13 mouse cellular contexts compared by ENCODE assay signal in genomic region chr16:94086701-94087569, GRCm38 (mm10). TPM values are rescaled to one million over a fixed set of nuclear protein-coding genes. Genes with fewer than 3 reads are reported as not detected.
DNase-seq lines count a peak whose midpoint lies in the region; ATAC-seq and TF ChIP-seq lines count a peak whose summit lies in the region.
"Had no signal": no experiment of that assay in that cellular context is flagged by ENCODE, and none has a peak within 500 bp of the region (broad histone marks: within the 10 kb centered on the region; RNA-seq: fewer than 3 reads in every experiment).

No protein-coding gene starts in this region.

- TF ChIP-seq CTCF in lung, embryonic 14.5 days (IDR thresholded peaks at IDR 0.05; ENCODE audit: low read depth) = no peak

- peak overlapping the region; percentile 15 for H3K4me2 ChIP-seq in lung, embryonic 14.5 days
- peak overlapping the region; percentile 39 for H3K4me2 ChIP-seq in embryonic facial prominence, embryonic 12.5 days (replicated peaks)

- H3K27me3 ChIP-seq in lung, embryonic 14.5 days (ENCODE audit: insufficient read depth, low read length) = peaks cover 99% of the 10 kb centered on the region
- H3K27me3 ChIP-seq in embryonic facial prominence, embryonic 12.5 days = peaks cover 91% of the 10 kb centered on the region

- 3% methylated on average over 50 of the region's 50 CpGs for WGBS in lung, embryonic 14.5 days
- 2% methylated on average over 50 of the region's 50 CpGs for WGBS in embryonic facial prominence, embryonic 12.5 days

- H3K36me3 ChIP-seq in lung, embryonic 14.5 days (ENCODE audit: insufficient read depth) = no peaks in the 10 kb centered on the region
- H3K36me3 ChIP-seq in embryonic facial prominence, embryonic 12.5 days = no peaks in the 10 kb centered on the region

- peak overlapping the region; percentile 1; the same call in 1 of the 2 replicates for H3K4me3 ChIP-seq in lung, embryonic 14.5 days (ENCODE audit: low read depth, low read length)
- peak overlapping the region; percentile 40 for H3K4me3 ChIP-seq in embryonic facial prominence, embryonic 12.5 days
- H3K4me3 ChIP-seq: left cerebral cortex, adult 2 months had no signal

- H3K9me3 ChIP-seq in lung, embryonic 14.5 days (ENCODE audit: low read depth, low read length) = no peaks in the 10 kb centered on the region
- no peaks in the 10 kb centered on the region for H3K9me3 ChIP-seq in embryonic facial prominence, embryonic 12.5 days

- H3K4me1 ChIP-seq in lung, embryonic 14.5 days (ENCODE audit: insufficient read depth) = peaks cover 7% of the 10 kb centered on the region; the same call in 1 of the 2 replicates
- H3K4me1 ChIP-seq in embryonic facial prominence, embryonic 12.5 days = peaks cover 10% of the 10 kb centered on the region

- no peak for ATAC-seq in lung, embryonic 14.5 days (ENCODE audit: insufficient read depth)
- no peak for ATAC-seq in embryonic facial prominence, embryonic 12.5 days (ENCODE audit: insufficient number of reproducible peaks, insufficient read depth, low FRiP score, low TSS enrichment)
- ATAC-seq: CD4-positive, CD25-positive, alpha-beta regulatory T cell, adult 4 months had no signal

- DNase-seq in gastrocnemius, postnatal 10 days = peak; percentile 44
- DNase-seq in gastrocnemius, adult 18-20 months (ENCODE audit: low spot score) = no peak
- DNase-seq in lung, embryonic 14.5 days = no peak
- DNase-seq in lung, postnatal 4 days = no peak
- DNase-seq in naive thymus-derived CD4-positive, alpha-beta T cell, adult 2 months (ENCODE audit: low read depth) = peak; percentile 32
- DNase-seq in right cerebral cortex, adult 2 months (ENCODE audit: low spot score in 2 of 2) = no peak
- no peak for DNase-seq in adrenal gland, adult 8-10 months
- DNase-seq: spleen, adult 18-20 months had no signal

- no peak overlapping the region for H3K27ac ChIP-seq in lung, embryonic 14.5 days (ENCODE audit: low read depth)
- no peak overlapping the region for H3K27ac ChIP-seq in embryonic facial prominence, embryonic 12.5 days
- H3K27ac ChIP-seq: left cerebral cortex, adult 2 months had no signal

- no peak overlapping the region for H3K9ac ChIP-seq in lung, embryonic 14.5 days
- H3K9ac ChIP-seq in embryonic facial prominence, embryonic 12.5 days = peak overlapping the region; percentile 57

RNA-seq across cellular contexts. Expression of gene Sim2, which starts 2.2 kb away (rescaled TPM):
- total RNA-seq in gastrocnemius, postnatal 10 days (2021) = 10 to 100 TPM; 11.9 to 13.2 TPM
- 10 to 100 TPM; 12.2 to 16.4 TPM for total RNA-seq in gastrocnemius, adult 18-20 months (2021)
- 0.04 TPM in 1 of 2 replicates, not detected in the other for polyA plus RNA-seq in lung, embryonic 14.5 days (2014; fragmentation: Nextera tagmentation; extraction: Ambion mirVana)
- polyA plus RNA-seq in embryonic facial prominence, embryonic 12.5 days (2016; fragmentation: Nextera tagmentation; extraction: Ambion mirVana) = 4.3 and 5.0 TPM in 2 replicates
- not detected for total RNA-seq in adrenal gland, adult 8-10 months (2022)
- total RNA-seq: adrenal gland, adult 18-20 months; common myeloid progenitor, adult 5-6 weeks had no signal
- polyA plus RNA-seq: CD4-positive, CD25-positive, alpha-beta regulatory T cell, adult 4 months had no signal

Comparison
In these comparisons a context has a peak if more than half of its experiments do, and no peak if none do; other contexts are left out.
1. DNase-seq: peak in gastrocnemius, postnatal 10 days (single experiment) and naive thymus-derived CD4-positive, alpha-beta T cell, adult 2 months (single experiment); none in gastrocnemius, adult 18-20 months (single experiment), lung, embryonic 14.5 days (single experiment), lung, postnatal 4 days (0 of 2), right cerebral cortex, adult 2 months (0 of 2) and adrenal gland, adult 8-10 months (single experiment).
2. RNA of gene Sim2, which starts 2.2 kb away (total RNA-seq): 12.2 to 16.4 TPM in gastrocnemius, adult 18-20 months and 11.9 to 13.2 TPM in gastrocnemius, postnatal 10 days; not detected in adrenal gland, adult 8-10 months; every median in the first group is over 10 times any median in the second.